In genomic region chr6:30347288-30347801, GRCm38 (mm10) we compare ENCODE assay signal across 13 mouse cellular contexts.
"Had no signal": no experiment of that assay in that cellular context is flagged by ENCODE, and none has a peak within 500 bp of the region (broad histone marks: within the 10 kb centered on the region; RNA-seq: fewer than 3 reads in every experiment).

No protein-coding gene starts in this region.

- H3K27ac ChIP-seq: layer of hippocampus, adult 2 months; limb, embryonic 13.5 days; liver, embryonic 14.5 days; midbrain, embryonic 10.5 days; neural tube, embryonic 13.5 days had no signal

- H3K4me3 ChIP-seq: layer of hippocampus, adult 2 months; limb, embryonic 13.5 days; midbrain, embryonic 10.5 days; myocyte; neural tube, embryonic 13.5 days had no signal

- DNase-seq: kidney, postnatal 10 days; kidney, postnatal 4 days; lung, adult 18-20 months; midbrain, embryonic 14.5 days; right cerebral cortex, postnatal 25 days; thymus, adult 2 months; thymus, postnatal 25 days had no signal

- H3K36me3 ChIP-seq: limb, embryonic 13.5 days; midbrain, embryonic 10.5 days; neural tube, embryonic 13.5 days had no signal

- H3K9me3 ChIP-seq: limb, embryonic 13.5 days; midbrain, embryonic 10.5 days; neural tube, embryonic 13.5 days had no signal

- H3K4me2 ChIP-seq: limb, embryonic 13.5 days; neural tube, embryonic 13.5 days had no signal

- H3K27me3 ChIP-seq: limb, embryonic 13.5 days; neural tube, embryonic 13.5 days had no signal

- H3K4me1 ChIP-seq: neural tube, embryonic 13.5 days had no signal

- H3K9ac ChIP-seq: limb, embryonic 13.5 days; liver, embryonic 14.5 days; neural tube, embryonic 13.5 days had no signal
